15 mouse cellular contexts compared by ENCODE assay signal in the genomic region with DNA sequence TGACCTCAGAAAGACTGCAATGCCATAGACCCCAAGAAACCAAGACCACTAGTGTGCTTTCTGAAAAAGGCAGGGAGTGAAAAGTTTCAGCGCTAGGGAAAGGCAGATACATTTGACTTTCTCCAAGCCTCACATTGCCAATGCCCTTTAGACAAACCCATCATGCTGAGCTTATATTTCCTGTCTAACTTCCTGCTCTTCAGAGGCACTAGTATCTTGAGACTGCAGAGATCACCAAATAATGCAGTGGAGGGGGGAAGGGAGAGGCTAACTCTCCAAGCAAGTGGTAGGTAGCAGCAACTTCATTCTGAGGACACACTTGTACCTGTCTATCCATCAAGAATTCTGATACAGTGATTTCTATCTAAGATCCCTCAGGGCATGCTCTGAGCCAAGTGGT. TPM values are rescaled to one million over a fixed set of nuclear protein-coding genes. Genes with fewer than 3 reads are reported as not detected.
DNase-seq lines count a peak whose midpoint lies in the region; ATAC-seq and TF ChIP-seq lines count a peak whose summit lies in the region.
"Had no signal": no experiment of that assay in that cellular context is flagged by ENCODE, and none has a peak within 500 bp of the region (broad histone marks: within the 10 kb centered on the region; RNA-seq: fewer than 3 reads in every experiment).

No protein-coding gene starts in this region.

- in situ Hi-C loops in CH12.LX (cut with MboI; ENCODE audit: low pct_ligation_motif_present, low pct_unique_long_range_greater_than_20kb, low sequenced_read_pairs): no loop called here

- H3K9me3 ChIP-seq in CH12.LX (replicated peaks; ENCODE audit: low read length): no peaks in the 10 kb centered on the region
- peaks cover 4% of the 10 kb centered on the region; the same call in 1 of the 2 replicates for H3K9me3 ChIP-seq in hindbrain, embryonic 10.5 days
- H3K9me3 ChIP-seq: embryonic facial prominence, embryonic 13.5 days; hindbrain, embryonic 15.5 days; midbrain, embryonic 15.5 days had no signal

- H3K4me2 ChIP-seq in CH12.LX (ENCODE audit: insufficient read depth, low read depth, poor library complexity, severe bottlenecking): peak overlapping the region; percentile 14; the same call in 1 of the 2 replicates
- H3K4me2 ChIP-seq: embryonic facial prominence, embryonic 13.5 days; hindbrain, embryonic 15.5 days; midbrain, embryonic 15.5 days; neural tube, embryonic 13.5 days had no signal

- no peaks in the 10 kb centered on the region for H3K27me3 ChIP-seq in CH12.LX (replicated peaks)
- no peaks in the 10 kb centered on the region for H3K27me3 ChIP-seq in hindbrain, embryonic 10.5 days (ENCODE audit: insufficient read depth, poor library complexity, severe bottlenecking)
- H3K27me3 ChIP-seq: embryonic facial prominence, embryonic 13.5 days; hindbrain, embryonic 15.5 days; midbrain, embryonic 15.5 days; neural tube, embryonic 13.5 days had no signal

- no peak for TF ChIP-seq CTCF in CH12.LX (conservative IDR thresholded peaks at IDR 0.05 in 1 of 2, IDR thresholded peaks at IDR 0.05 in 1 of 2; ENCODE audit: low read depth in 2 of 2, low read length in 2 of 2)

- H3K79me2 ChIP-seq in CH12.LX (replicated peaks; ENCODE audit: control insufficient read depth, extremely low read depth, insufficient read depth, poor library complexity, severe bottlenecking): peaks cover 3% of the 10 kb centered on the region; the same call in 1 of the 2 replicates

- no peak overlapping the region for H3K9ac ChIP-seq in CH12.LX (ENCODE audit: insufficient read depth, low read depth)
- H3K9ac ChIP-seq: embryonic facial prominence, embryonic 13.5 days; hindbrain, embryonic 15.5 days; midbrain, embryonic 15.5 days; neural tube, embryonic 13.5 days had no signal

- H3K36me3 ChIP-seq in CH12.LX (replicated peaks in 1 of 2; ENCODE audit: control insufficient read depth in 1 of 2, insufficient read depth in 1 of 2, low read length in 1 of 2): peaks cover 0 to 9% of the 10 kb centered on the region in 2 experiments
- H3K36me3 ChIP-seq in hindbrain, embryonic 10.5 days: no peaks in the 10 kb centered on the region
- H3K36me3 ChIP-seq: embryonic facial prominence, embryonic 13.5 days; hindbrain, embryonic 15.5 days; midbrain, embryonic 15.5 days; neural tube, embryonic 13.5 days had no signal

- H3K4me1 ChIP-seq in CH12.LX (ENCODE audit: control insufficient read depth in 1 of 2, insufficient read depth in 2 of 2): peaks cover 9 to 53% of the 10 kb centered on the region in 2 experiments; a peak in 3 of 4 replicates
- H3K4me1 ChIP-seq in hindbrain, embryonic 10.5 days (replicated peaks): no peaks in the 10 kb centered on the region
- H3K4me1 ChIP-seq: embryonic facial prominence, embryonic 13.5 days; hindbrain, embryonic 15.5 days; midbrain, embryonic 15.5 days had no signal

- DNase-seq in spleen, postnatal 36 days (ENCODE audit: low spot score in 2 of 2): peak; percentile 45 to 47
- DNase-seq in spleen, postnatal 14 days (ENCODE audit: low spot score in 2 of 2): no peak
- DNase-seq in CH12.LX (ENCODE audit: extremely low read depth): no peak
- DNase-seq in thymus, postnatal 25 days: peak; percentile 8
- DNase-seq in heart, adult 18-20 months: no peak
- no peak for DNase-seq in hindbrain, embryonic 10.5 days (ENCODE audit: low spot score)
- DNase-seq: adrenal gland, postnatal 36 days; cerebellum, postnatal 36 days; kidney, adult 2 months had no signal

- TF ChIP-seq EP300 in CH12.LX (IDR thresholded peaks at IDR 0.05; ENCODE audit: low read length): no peak

- dilution Hi-C loops in CH12.LX (cut with MboI; ENCODE audit: extremely low pct_ligation_motif_present, extremely low pct_unique_long_range_greater_than_20kb, low sequenced_read_pairs): no loop called here

- H3K4me3 ChIP-seq in CH12.LX (replicated peaks in 1 of 3; ENCODE audit: low read depth in 2 of 3, low read length in 2 of 3, poor library complexity in 1 of 3): no peak overlapping the region
- H3K4me3 ChIP-seq in hindbrain, embryonic 10.5 days: no peak overlapping the region
- H3K4me3 ChIP-seq: embryonic facial prominence, embryonic 13.5 days; hindbrain, embryonic 15.5 days; midbrain, embryonic 15.5 days; neural tube, embryonic 13.5 days had no signal

- TF ChIP-seq POLR2A in CH12.LX (IDR thresholded peaks at IDR 0.05; ENCODE audit: low read depth, low read length): no peak

- TF ChIP-seq RAD21 in CH12.LX (IDR thresholded peaks at IDR 0.05; ENCODE audit: low read depth, low read length): no peak

- no peak overlapping the region for H3K27ac ChIP-seq in CH12.LX (ENCODE audit: insufficient read depth, low read depth)
- no peak overlapping the region for H3K27ac ChIP-seq in hindbrain, embryonic 10.5 days
- H3K27ac ChIP-seq: embryonic facial prominence, embryonic 13.5 days; hindbrain, embryonic 15.5 days; midbrain, embryonic 15.5 days; neural tube, embryonic 13.5 days had no signal

- 93% methylated on average over 1 of the region's 1 CpGs for whole genome bisulfite sequencing in hindbrain, embryonic 10.5 days

- peak; percentile 73 for ATAC-seq in megakaryocyte, adult 5-6 weeks (ENCODE audit: poor library complexity, severe bottlenecking)
- ATAC-seq: lung, postnatal 0 days; midbrain, embryonic 15.5 days had no signal

TF ChIP-seq in CH12.LX, 34 proteins besides CTCF, POLR2A, EP300 and RAD21:
- TF ChIP-seq IRF4 (IDR thresholded peaks at IDR 0.05; ENCODE audit: low read depth, low read length) (no peak), POLR2AphosphoS2 (IDR thresholded peaks at IDR 0.05; ENCODE audit: low read depth, low read length) (no peak), ZC3H11A (IDR thresholded peaks at IDR 0.05; ENCODE audit: low read depth, low read length) (no peak), MXI1 (IDR thresholded peaks at IDR 0.05; ENCODE audit: low read depth, low read length) (no peak), ZKSCAN1 (IDR thresholded peaks at IDR 0.05; ENCODE audit: borderline replicate concordance, low read depth, low read length) (no peak), GABPA (IDR thresholded peaks at IDR 0.05; ENCODE audit: insufficient replicate concordance, low read depth, low read length) (no peak), CHD1 (IDR thresholded peaks at IDR 0.05; ENCODE audit: low read depth, low read length) (no peak), USF2 (conservative IDR thresholded peaks at IDR 0.05; ENCODE audit: low read depth, low read length) (no peak), JUND (conservative IDR thresholded peaks at IDR 0.05; ENCODE audit: low read depth, low read length) (no peak), ELF1 (IDR thresholded peaks at IDR 0.05; ENCODE audit: low read depth, low read length) (no peak), TCF12 (IDR thresholded peaks at IDR 0.05; ENCODE audit: low read depth, low read length) (no peak), E2F4 (IDR thresholded peaks at IDR 0.05; ENCODE audit: insufficient replicate concordance, low read depth, low read length) (no peak), USF1 (IDR thresholded peaks at IDR 0.05; ENCODE audit: low read depth, low read length) (no peak), BHLHE40 (IDR thresholded peaks at IDR 0.05; ENCODE audit: low read depth, low read length) (no peak), ZMIZ1 (IDR thresholded peaks at IDR 0.05; ENCODE audit: low read depth, low read length) (no peak)

RNA-seq across cellular contexts. Expression of a gene that starts 35.1 kb away (rescaled TPM):
- total RNA-seq in CH12.LX (2012; rRNA removed): 43.6 and 45.5 TPM in 2 replicates
- 51.5 and 51.9 TPM in 2 replicates for total RNA-seq in CH12.LX (2014; rRNA removed)
- 45.7 and 51.3 TPM in 2 replicates for polyA plus RNA-seq in CH12.LX (2012; ENCODE audit: insufficient read length, low read depth)
- total RNA-seq in megakaryocyte, adult 5-6 weeks (2015): 37.6 and 51.0 TPM in 2 replicates
- 47.4 and 100 TPM in 2 replicates for total RNA-seq in megakaryocyte, adult 5-6 weeks (2017)
- 10 to 100 TPM; 40.3 to 48.8 TPM for total RNA-seq in heart, adult 18-20 months (2021)
- 52.4 and 55.4 TPM in 2 replicates for polyA plus RNA-seq in hindbrain, embryonic 10.5 days (2016; fragmentation: Nextera tagmentation; extraction: Ambion mirVana)

RNA-seq across cellular contexts. Expression of a gene that starts 35.8 kb away (rescaled TPM):
- total RNA-seq in CH12.LX (2012; rRNA removed): 41.4 and 47.1 TPM in 2 replicates
- total RNA-seq in CH12.LX (2014; rRNA removed): 65.9 and 81.4 TPM in 2 replicates
- 68.4 and 76.7 TPM in 2 replicates for polyA plus RNA-seq in CH12.LX (2012; ENCODE audit: insufficient read length, low read depth)
- total RNA-seq in megakaryocyte, adult 5-6 weeks (2015): 53.1 and 69.5 TPM in 2 replicates
- 69.8 and 78.7 TPM in 2 replicates for total RNA-seq in megakaryocyte, adult 5-6 weeks (2017)
- total RNA-seq in heart, adult 18-20 months (2021): 1 to 10 TPM; 2.7 to 3.3 TPM
- 67.5 and 69.8 TPM in 2 replicates for polyA plus RNA-seq in hindbrain, embryonic 10.5 days (2016; fragmentation: Nextera tagmentation; extraction: Ambion mirVana)

Comparison
In these comparisons a context has a peak if more than half of its experiments do, and no peak if none do; other contexts are left out.
1. DNase-seq: peak in spleen, postnatal 36 days (2 of 2) and thymus, postnatal 25 days (single experiment); none in spleen, postnatal 14 days (0 of 2), CH12.LX (single experiment), heart, adult 18-20 months (0 of 2) and hindbrain, embryonic 10.5 days (single experiment).
2. RNA of a gene that starts 35.8 kb away (total RNA-seq): 53.1 to 78.7 TPM in megakaryocyte, adult 5-6 weeks and 41.4 to 81.4 TPM in CH12.LX; 2.7 to 3.3 TPM in heart, adult 18-20 months; every median in the first group is over 4 times any median in the second.